Mouse (Mus musculus) gastrocnemius, postnatal 14 days (tissue): ENCODE results near the gene Osbpl5. TPM values are rescaled to one million over a fixed set of nuclear protein-coding genes. Genes with fewer than 3 reads are reported as not detected.

Experiments
- DNase-seq: peaks from one replicate; pipeline ENCODE4 v3.0.0; 2021; ENCODE audit warnings: mixed read lengths
- intact Hi-C: fragments of 180-260 bp; cut with DNase I; formaldehyde crosslinking; loops from one replicate; pipeline ENCODE4 v1.15.1; 2025; ENCODE audit warnings: low total_unique reads
- total RNA-seq, 2 experiments: library from RNA; stranded (reverse); gene quantifications; 2 replicates each; pipeline ENCODE4 v1.2.3; 2021

Osbpl5 gene
- total RNA-seq, 2 experiments from 2014 or later = 27.8 to 29.4 TPM

GRCm38 (mm10) chr7:143757696-143758095 is 911 bp upstream of the Osbpl5 start:
- DNase-seq = no peak
- intact Hi-C loops = loop anchor here (10.0 kb wide), 1 partner anchor 273 kb away; no protein-coding TSS in a partner anchor

- intact Hi-C loops = loop anchor here (10.0 kb wide), 1 partner anchor 272 kb away; no protein-coding TSS in a partner anchor
- DNase-seq = peak; percentile 83
Measured at GRCm38 (mm10) chr7:143757027-143757390, 224 bp upstream of the Osbpl5 start.

GRCm38 (mm10) chr7:143755357-143756124 is 1.2 kb downstream of the Osbpl5 start:
- no peak for DNase-seq
- intact Hi-C loops = loop anchor here (10.0 kb wide), 1 partner anchor 271 kb away; no protein-coding TSS in a partner anchor

GRCm38 (mm10) chr7:143753990-143754715 is 2.6 kb downstream of the Osbpl5 start:
- intact Hi-C loops = loop anchor here (10.0 kb wide), 1 partner anchor 269 kb away; no protein-coding TSS in a partner anchor

GRCm38 (mm10) chr7:143752606-143753005 is 4.2 kb downstream of the Osbpl5 start:
- intact Hi-C loops = loop anchor here (10.0 kb wide), 1 partner anchor 268 kb away; no protein-coding TSS in a partner anchor

More at GRCm38 (mm10) chr7:143753990-143754715, 2.6 kb downstream of the Osbpl5 start:
- DNase-seq = peak; percentile 71

GRCm38 (mm10) chr7:143752056-143752455 is 4.7 kb downstream of the Osbpl5 start:
- intact Hi-C loops = loop anchor here (10.0 kb wide), 1 partner anchor 267 kb away; no protein-coding TSS in a partner anchor
- no peak for DNase-seq

More at GRCm38 (mm10) chr7:143752606-143753005, 4.2 kb downstream of the Osbpl5 start:
- no peak for DNase-seq

GRCm38 (mm10) chr7:143751380-143751779 is 5.4 kb downstream of the Osbpl5 start:
- intact Hi-C loops = loop anchor here (10.0 kb wide), 1 partner anchor 267 kb away; no protein-coding TSS in a partner anchor
- no peak for DNase-seq

GRCm38 (mm10) chr7:143749045-143749444 is 7.7 kb downstream of the Osbpl5 start:
- DNase-seq = no peak
- intact Hi-C loops = loop anchor here (2.0 to 5.0 kb wide), 2 partner anchors 42 to 162 kb away; no protein-coding TSS in a partner anchor

GRCm38 (mm10) chr7:143748041-143748868 is 8.5 kb downstream of the Osbpl5 start:
- intact Hi-C loops = loop anchor here (2.0 to 5.0 kb wide), 2 partner anchors 41 to 161 kb away; no protein-coding TSS in a partner anchor
- peak; percentile 84 for DNase-seq

GRCm38 (mm10) chr7:143740653-143741052 is 16.1 kb downstream of the Osbpl5 start:
- intact Hi-C loops = no loop called here
- DNase-seq = no peak

- DNase-seq = peak; percentile 93
- intact Hi-C loops = no loop called here
Measured at GRCm38 (mm10) chr7:143739511-143740461, 17.0 kb downstream of the Osbpl5 start.

- intact Hi-C loops = no loop called here
- DNase-seq = no peak
Measured at GRCm38 (mm10) chr7:143738601-143739006, 18.2 kb downstream of the Osbpl5 start.

GRCm38 (mm10) chr7:143738194-143738593 is 18.6 kb downstream of the Osbpl5 start:
- intact Hi-C loops = no loop called here

GRCm38 (mm10) chr7:143733746-143734145 is 23.0 kb downstream of the Osbpl5 start:
- intact Hi-C loops = no loop called here

More at GRCm38 (mm10) chr7:143738194-143738593, 18.6 kb downstream of the Osbpl5 start:
- DNase-seq = no peak

GRCm38 (mm10) chr7:143729886-143730285 is 26.9 kb downstream of the Osbpl5 start:
- DNase-seq = peak; percentile 37
- intact Hi-C loops = no loop called here

More at GRCm38 (mm10) chr7:143733746-143734145, 23.0 kb downstream of the Osbpl5 start:
- DNase-seq = no peak

- intact Hi-C loops = no loop called here
- no peak for DNase-seq
Measured at GRCm38 (mm10) chr7:143726396-143726795, 30.4 kb downstream of the Osbpl5 start.

- intact Hi-C loops = no loop called here
- no peak for DNase-seq
Measured at GRCm38 (mm10) chr7:143723841-143724240, 32.9 kb downstream of the Osbpl5 start.

- DNase-seq = peak; percentile 21
- intact Hi-C loops = no loop called here
Measured at GRCm38 (mm10) chr7:143722646-143723045, 34.1 kb downstream of the Osbpl5 start.
